Mouse (Mus musculus): Measurements from ENCODE around the gene Tspear. TPM values are rescaled to one million over a fixed set of nuclear protein-coding genes. Genes with fewer than 3 reads are reported as not detected.

Gene Tspear
- polyA plus RNA-seq (2012; rRNA removed; ENCODE audit: low replicate concordance), result 1.1 TPM in 1 of 2 replicates, not detected in the other

GRCm38 (mm10) chr10:77685895-77686664 lies at the start of gene Tspear:
Tspear (plus strand) TSS chr10:77686569.

GRCm38 (mm10) chr10:77690356-77690807 lies 4.0 kb downstream of the Tspear start, which contains the start of gene Gm19402:
Gm19402 (minus strand) TSS chr10:77690757.

GRCm38 (mm10) chr10:77697133-77697532 lies 10.8 kb downstream of the Tspear start, which contains the start of gene Gm9508:
Gm9508 (minus strand) TSS chr10:77697233.

GRCm38 (mm10) chr10:77706326-77706725 lies 20.0 kb downstream of the Tspear start, which contains the start of gene Gm10272:
Gm10272 (plus strand) TSS chr10:77706626.

GRCm38 (mm10) chr10:77711157-77711556 lies 24.8 kb downstream of the Tspear start, which contains the start of gene Gm10024:
Gm10024 (plus strand) TSS chr10:77711457.

GRCm38 (mm10) chr10:77715507-77715906 lies 29.1 kb downstream of the Tspear start, which contains the start of gene Gm10142:
Gm10142 (plus strand) TSS chr10:77715807.

GRCm38 (mm10) chr10:77720299-77720698 lies 33.9 kb downstream of the Tspear start, which contains the start of gene Krtap12-1:
Krtap12-1 (plus strand) TSS chr10:77720599.

GRCm38 (mm10) chr10:77726186-77726585 lies 39.8 kb downstream of the Tspear start, which contains the start of gene Gm10100:
Gm10100 (plus strand) TSS chr10:77726486.

GRCm38 (mm10) chr10:77741924-77742688 lies 55.7 kb downstream of the Tspear start, which contains the start of gene Gm18596:
Gm18596 (minus strand) TSS chr10:77742638.

GRCm38 (mm10) chr10:77751254-77751653 lies 64.9 kb downstream of the Tspear start, which contains the start of gene Gm9736:
Gm9736 (minus strand) TSS chr10:77751354.

GRCm38 (mm10) chr10:77759582-77759981 lies 73.2 kb downstream of the Tspear start, which contains the start of gene Gm3233:
Gm3233 (minus strand) TSS chr10:77759682.

GRCm38 (mm10) chr10:77771225-77771624 lies 84.9 kb downstream of the Tspear start, which contains the start of gene Gm3238:
Gm3238 (minus strand) TSS chr10:77771325.

GRCm38 (mm10) chr10:77776844-77777243 lies 90.5 kb downstream of the Tspear start, which contains the start of gene Gm7138:
Gm7138 (minus strand) TSS chr10:77776944.

GRCm38 (mm10) chr10:77782442-77782841 lies 96.1 kb downstream of the Tspear start, which contains the start of gene Gm3250:
Gm3250 (minus strand) TSS chr10:77782542.

GRCm38 (mm10) chr10:77787876-77788275 lies 101.5 kb downstream of the Tspear start, which contains the start of gene Gm7137:
Gm7137 (minus strand) TSS chr10:77788200.

GRCm38 (mm10) chr10:77794976-77795375 lies 108.6 kb downstream of the Tspear start, which contains the start of gene Gm9639:
Gm9639 (minus strand) TSS chr10:77795076.

GRCm38 (mm10) chr10:77798921-77799508 lies 112.6 kb downstream of the Tspear start, which contains the start of gene Gm19668:
Gm19668 (minus strand) TSS chr10:77799133.

GRCm38 (mm10) chr10:77811743-77812142 lies 125.4 kb downstream of the Tspear start, which contains the start of gene Gm9507:
Gm9507 (minus strand) TSS chr10:77811843.

GRCm38 (mm10) chr10:77814382-77814781 lies 128.0 kb downstream of the Tspear start, which contains the start of gene Gm2696:
Gm2696 (plus strand) TSS chr10:77814682.

GRCm38 (mm10) chr10:77826951-77827350 lies 140.6 kb downstream of the Tspear start, which contains the start of gene Krtap10-4:
Krtap10-4 (minus strand) TSS chr10:77827095.

GRCm38 (mm10) chr10:77835647-77836046 lies 149.3 kb downstream of the Tspear start, which contains the start of gene Krtap10-10:
Krtap10-10 (plus strand) TSS chr10:77835947.

GRCm38 (mm10) chr10:77846503-77846902 lies 160.1 kb downstream of the Tspear start, which contains the start of gene Gm36176:
Gm36176 (plus strand) TSS chr10:77846803.

